Mouse (Mus musculus): ENCODE measurements around the gene Gpr45. TPM values are rescaled to one million over a fixed set of nuclear protein-coding genes. Genes with fewer than 3 reads are reported as not detected.

The Gpr45 gene
- polyA plus RNA-seq (2014; fragmentation: Nextera tagmentation; extraction: Ambion mirVana) = 27.2 and 27.9 TPM in 2 replicates

GRCm38 (mm10) chr1:42952734-42953481 is at the start of gene Gpr45:
Gpr45 (plus strand) TSS chr1:42952872.
- peak; percentile 80 for DNase-seq (ENCODE audit: low spot score)
- H3K4me1 ChIP-seq (ENCODE audit: control insufficient read depth, insufficient read depth, low read length) = peaks cover 5% of the 10 kb centered on the region
- WGBS = under 1% methylated on average over 49 of the region's 71 CpGs
- H3K9ac ChIP-seq (ENCODE audit: low read length) = peak within 1 kb of the TSS; percentile 98
- peak; percentile 89 for ATAC-seq
- peak within 1 kb of the TSS; percentile 82 for H3K4me3 ChIP-seq (ENCODE audit: low read depth, low read length)
- H3K9me3 ChIP-seq (replicated peaks; ENCODE audit: control insufficient read depth, low read length) = no peaks in the 10 kb centered on the region
- no peaks in the 10 kb centered on the region for H3K27me3 ChIP-seq (replicated peaks; ENCODE audit: control insufficient read depth, insufficient read depth, low read length)
- H3K27ac ChIP-seq (ENCODE audit: low read depth, low read length) = peak within 1 kb of the TSS; percentile 93
- H3K4me2 ChIP-seq (ENCODE audit: low read length) = peak within 1 kb of the TSS; percentile 71
- H3K36me3 ChIP-seq (ENCODE audit: control insufficient read depth, insufficient read depth, low read length) = no peaks in the 10 kb centered on the region

GRCm38 (mm10) chr1:42905148-42905547 is 47.5 kb upstream of the Gpr45 start:
- no peaks in the 10 kb centered on the region for H3K9me3 ChIP-seq (replicated peaks; ENCODE audit: control insufficient read depth, low read length)
- WGBS = 80% methylated on average over 11 of the region's 11 CpGs
- H3K27ac ChIP-seq (ENCODE audit: low read depth, low read length) = no peak overlapping the region

GRCm38 (mm10) chr1:42906696-42907095 is 46.0 kb upstream of the Gpr45 start:
- Histone ChIP-seq H3K4me1 (ENCODE audit: control insufficient read depth, insufficient read depth, low read length) (no peaks in the 10 kb centered on the region), H3K9ac (ENCODE audit: low read length) (no peak overlapping the region), H3K27ac (ENCODE audit: low read depth, low read length) (no peak overlapping the region), H3K27me3 (replicated peaks; ENCODE audit: control insufficient read depth, insufficient read depth, low read length) (no peaks in the 10 kb centered on the region), H3K4me2 (ENCODE audit: low read length) (no peak overlapping the region), H3K9me3 (replicated peaks; ENCODE audit: control insufficient read depth, low read length) (no peaks in the 10 kb centered on the region), H3K4me3 (ENCODE audit: low read depth, low read length) (no peak overlapping the region), H3K36me3 (ENCODE audit: control insufficient read depth, insufficient read depth, low read length) (peaks cover 12% of the 10 kb centered on the region)
- ATAC-seq (no peak), DNase-seq (ENCODE audit: low spot score) (no peak)
- 81% methylated on average over 7 of the region's 7 CpGs for WGBS

More at GRCm38 (mm10) chr1:42905148-42905547, 47.5 kb upstream of the Gpr45 start:
- Histone ChIP-seq H3K4me3 (ENCODE audit: low read depth, low read length) (no peak overlapping the region), H3K4me1 (ENCODE audit: control insufficient read depth, insufficient read depth, low read length) (no peaks in the 10 kb centered on the region), H3K4me2 (ENCODE audit: low read length) (no peak overlapping the region), H3K36me3 (ENCODE audit: control insufficient read depth, insufficient read depth, low read length) (peaks cover 25% of the 10 kb centered on the region), H3K27me3 (replicated peaks; ENCODE audit: control insufficient read depth, insufficient read depth, low read length) (no peaks in the 10 kb centered on the region), H3K9ac (ENCODE audit: low read length) (no peak overlapping the region)
- ATAC-seq = no peak
- no peak for DNase-seq (ENCODE audit: low spot score)

- WGBS = 36% methylated on average over 4 of the region's 4 CpGs
- no peaks in the 10 kb centered on the region for H3K4me1 ChIP-seq (ENCODE audit: control insufficient read depth, insufficient read depth, low read length)
- no peak for DNase-seq (ENCODE audit: low spot score)
- ATAC-seq = no peak
- H3K27ac ChIP-seq (ENCODE audit: low read depth, low read length) = no peak overlapping the region
- no peak overlapping the region for H3K4me3 ChIP-seq (ENCODE audit: low read depth, low read length)
- no peak overlapping the region for H3K9ac ChIP-seq (ENCODE audit: low read length)
- no peak overlapping the region for H3K4me2 ChIP-seq (ENCODE audit: low read length)
- no peaks in the 10 kb centered on the region for H3K27me3 ChIP-seq (replicated peaks; ENCODE audit: control insufficient read depth, insufficient read depth, low read length)
- peaks cover 11% of the 10 kb centered on the region for H3K36me3 ChIP-seq (ENCODE audit: control insufficient read depth, insufficient read depth, low read length)
- H3K9me3 ChIP-seq (replicated peaks; ENCODE audit: control insufficient read depth, low read length) = no peaks in the 10 kb centered on the region
These were observed 45.5 kb upstream of the Gpr45 start for GRCm38 (mm10) chr1:42907153-42907552.

GRCm38 (mm10) chr1:42915062-42915461 is 37.6 kb upstream of the Gpr45 start:
- peak; percentile 88 for DNase-seq (ENCODE audit: low spot score)
- Histone ChIP-seq H3K9ac (ENCODE audit: low read length) (no peak overlapping the region), H3K9me3 (replicated peaks; ENCODE audit: control insufficient read depth, low read length) (no peaks in the 10 kb centered on the region), H3K27me3 (replicated peaks; ENCODE audit: control insufficient read depth, insufficient read depth, low read length) (no peaks in the 10 kb centered on the region), H3K36me3 (ENCODE audit: control insufficient read depth, insufficient read depth, low read length) (no peaks in the 10 kb centered on the region), H3K4me1 (ENCODE audit: control insufficient read depth, insufficient read depth, low read length) (no peaks in the 10 kb centered on the region), H3K4me2 (ENCODE audit: low read length) (no peak overlapping the region), H3K27ac (ENCODE audit: low read depth, low read length) (no peak overlapping the region), H3K4me3 (ENCODE audit: low read depth, low read length) (no peak overlapping the region)
- 13% methylated on average over 4 of the region's 4 CpGs for WGBS
- ATAC-seq = peak; percentile 92

- no peak overlapping the region for H3K4me2 ChIP-seq (ENCODE audit: low read length)
- H3K27ac ChIP-seq (ENCODE audit: low read depth, low read length) = no peak overlapping the region
- H3K9ac ChIP-seq (ENCODE audit: low read length) = no peak overlapping the region
- WGBS = 87% methylated on average over 7 of the region's 7 CpGs
- no peaks in the 10 kb centered on the region for H3K36me3 ChIP-seq (ENCODE audit: control insufficient read depth, insufficient read depth, low read length)
- DNase-seq (ENCODE audit: low spot score) = no peak
- ATAC-seq = no peak
- H3K4me3 ChIP-seq (ENCODE audit: low read depth, low read length) = no peak overlapping the region
- H3K9me3 ChIP-seq (replicated peaks; ENCODE audit: control insufficient read depth, low read length) = no peaks in the 10 kb centered on the region
- no peaks in the 10 kb centered on the region for H3K27me3 ChIP-seq (replicated peaks; ENCODE audit: control insufficient read depth, insufficient read depth, low read length)
- no peaks in the 10 kb centered on the region for H3K4me1 ChIP-seq (ENCODE audit: control insufficient read depth, insufficient read depth, low read length)
These were observed 36.0 kb upstream of the Gpr45 start for GRCm38 (mm10) chr1:42916719-42917118.

- no peaks in the 10 kb centered on the region for H3K4me1 ChIP-seq (ENCODE audit: control insufficient read depth, insufficient read depth, low read length)
- no peak for ATAC-seq
- peak; percentile 28 for DNase-seq (ENCODE audit: low spot score)
- H3K9ac ChIP-seq (ENCODE audit: low read length) = no peak overlapping the region
- no peak overlapping the region for H3K4me2 ChIP-seq (ENCODE audit: low read length)
- no peaks in the 10 kb centered on the region for H3K36me3 ChIP-seq (ENCODE audit: control insufficient read depth, insufficient read depth, low read length)
- no peak overlapping the region for H3K4me3 ChIP-seq (ENCODE audit: low read depth, low read length)
- H3K27me3 ChIP-seq (replicated peaks; ENCODE audit: control insufficient read depth, insufficient read depth, low read length) = no peaks in the 10 kb centered on the region
- 16% methylated on average over 4 of the region's 4 CpGs for WGBS
- H3K27ac ChIP-seq (ENCODE audit: low read depth, low read length) = no peak overlapping the region
- no peaks in the 10 kb centered on the region for H3K9me3 ChIP-seq (replicated peaks; ENCODE audit: control insufficient read depth, low read length)
These were observed 34.8 kb upstream of the Gpr45 start for GRCm38 (mm10) chr1:42917908-42918307.

- no peaks in the 10 kb centered on the region for H3K9me3 ChIP-seq (replicated peaks; ENCODE audit: control insufficient read depth, low read length)
- no peaks in the 10 kb centered on the region for H3K36me3 ChIP-seq (ENCODE audit: control insufficient read depth, insufficient read depth, low read length)
- WGBS = 21% methylated on average over 5 of the region's 5 CpGs
- H3K27me3 ChIP-seq (replicated peaks; ENCODE audit: control insufficient read depth, insufficient read depth, low read length) = no peaks in the 10 kb centered on the region
- H3K4me2 ChIP-seq (ENCODE audit: low read length) = no peak overlapping the region
- DNase-seq (ENCODE audit: low spot score) (peak; percentile 43), ATAC-seq (peak; percentile 12; the same call in 1 of the 2 replicates)
- no peak overlapping the region for H3K9ac ChIP-seq (ENCODE audit: low read length)
- H3K27ac ChIP-seq (ENCODE audit: low read depth, low read length) = no peak overlapping the region
- H3K4me3 ChIP-seq (ENCODE audit: low read depth, low read length) = no peak overlapping the region
- H3K4me1 ChIP-seq (ENCODE audit: control insufficient read depth, insufficient read depth, low read length) = peaks cover 6% of the 10 kb centered on the region; the same call in 1 of the 2 replicates
These were observed 28.7 kb upstream of the Gpr45 start for GRCm38 (mm10) chr1:42923924-42924323.

GRCm38 (mm10) chr1:42933613-42934012 is 19.1 kb upstream of the Gpr45 start:
- Histone ChIP-seq H3K9ac (ENCODE audit: low read length) (no peak overlapping the region), H3K36me3 (ENCODE audit: control insufficient read depth, insufficient read depth, low read length) (no peaks in the 10 kb centered on the region), H3K9me3 (replicated peaks; ENCODE audit: control insufficient read depth, low read length) (no peaks in the 10 kb centered on the region), H3K27ac (ENCODE audit: low read depth, low read length) (no peak overlapping the region), H3K27me3 (replicated peaks; ENCODE audit: control insufficient read depth, insufficient read depth, low read length) (no peaks in the 10 kb centered on the region), H3K4me2 (ENCODE audit: low read length) (no peak overlapping the region), H3K4me1 (ENCODE audit: control insufficient read depth, insufficient read depth, low read length) (no peaks in the 10 kb centered on the region), H3K4me3 (ENCODE audit: low read depth, low read length) (no peak overlapping the region)
- ATAC-seq = no peak
- 72% methylated on average over 1 of the region's 1 CpGs for WGBS
- no peak for DNase-seq (ENCODE audit: low spot score)
